Mouse (Mus musculus): Measurements from ENCODE around the gene Gfod1. TPM values are rescaled to one million over a fixed set of nuclear protein-coding genes. Genes with fewer than 3 reads are reported as not detected.

Gene Gfod1
- total and polyA plus RNA-seq, 3 experiments: 0.30 to 0.70 (median 0.36) TPM

- TF ChIP-seq SIN3A (IDR thresholded peaks at IDR 0.05; ENCODE audit: low read length): no peak
- no peak for TF ChIP-seq BHLHE40 (IDR thresholded peaks at IDR 0.05; ENCODE audit: low read depth, low read length)
- no peak for TF ChIP-seq TCF12 (IDR thresholded peaks at IDR 0.05; ENCODE audit: low read depth, low read length)
- TF ChIP-seq CTCF (conservative IDR thresholded peaks at IDR 0.05 in 1 of 2, IDR thresholded peaks at IDR 0.05 in 1 of 2; ENCODE audit: low read depth in 2 of 2, low read length in 2 of 2): no peak
- TF ChIP-seq MAZ (IDR thresholded peaks at IDR 0.05; ENCODE audit: low read depth, low read length): no peak
- TF ChIP-seq ETS1 (conservative IDR thresholded peaks at IDR 0.05; ENCODE audit: low read depth, low read length): no peak
- TF ChIP-seq MXI1 (IDR thresholded peaks at IDR 0.05; ENCODE audit: low read depth, low read length): no peak
- Histone ChIP-seq H3K9ac (ENCODE audit: insufficient read depth, low read depth) (no peak overlapping the region), H3K9me3 (replicated peaks; ENCODE audit: low read length) (no peaks in the 10 kb centered on the region), H3K27me3 (replicated peaks) (no peaks in the 10 kb centered on the region), H3K36me3 (replicated peaks in 1 of 2; ENCODE audit: control insufficient read depth in 1 of 2, insufficient read depth in 1 of 2, low read length in 1 of 2) (peaks cover 24 to 75% of the 10 kb centered on the region in 2 experiments), H3K4me3 (replicated peaks in 1 of 3; ENCODE audit: low read depth in 2 of 3, low read length in 2 of 3, poor library complexity in 1 of 3) (no peak overlapping the region), H3K4me2 (ENCODE audit: insufficient read depth, low read depth, poor library complexity, severe bottlenecking) (no peak overlapping the region), H3K79me2 (replicated peaks; ENCODE audit: control insufficient read depth, extremely low read depth, insufficient read depth, poor library complexity, severe bottlenecking) (no peaks in the 10 kb centered on the region), H3K4me1 (ENCODE audit: control insufficient read depth in 1 of 2, insufficient read depth in 2 of 2) (peaks cover 6 to 10% of the 10 kb centered on the region in 2 experiments; a peak in 2 of 4 replicates), H3K27ac (ENCODE audit: insufficient read depth, low read depth) (no peak overlapping the region)
- no peak for DNase-seq (ENCODE audit: extremely low read depth)
- in situ Hi-C loops (cut with MboI; ENCODE audit: low pct_ligation_motif_present, low pct_unique_long_range_greater_than_20kb, low sequenced_read_pairs) (no loop called here), dilution Hi-C loops (cut with MboI; ENCODE audit: extremely low pct_ligation_motif_present, extremely low pct_unique_long_range_greater_than_20kb, low sequenced_read_pairs) (no loop called here)
Observed at GRCm38 (mm10) chr13:43152005-43152520, 151.9 kb downstream of the Gfod1 start.

- H3K9me3 ChIP-seq (replicated peaks; ENCODE audit: low read length): no peaks in the 10 kb centered on the region
- no peak for DNase-seq (ENCODE audit: extremely low read depth)
- H3K4me2 ChIP-seq (ENCODE audit: insufficient read depth, low read depth, poor library complexity, severe bottlenecking): no peak overlapping the region
- dilution Hi-C loops (cut with MboI; ENCODE audit: extremely low pct_ligation_motif_present, extremely low pct_unique_long_range_greater_than_20kb, low sequenced_read_pairs) (no loop called here), in situ Hi-C loops (cut with MboI; ENCODE audit: low pct_ligation_motif_present, low pct_unique_long_range_greater_than_20kb, low sequenced_read_pairs) (no loop called here)
- H3K9ac ChIP-seq (ENCODE audit: insufficient read depth, low read depth): no peak overlapping the region
- no peaks in the 10 kb centered on the region for H3K79me2 ChIP-seq (replicated peaks; ENCODE audit: control insufficient read depth, extremely low read depth, insufficient read depth, poor library complexity, severe bottlenecking)
- no peak overlapping the region for H3K4me3 ChIP-seq (replicated peaks in 1 of 3; ENCODE audit: low read depth in 2 of 3, low read length in 2 of 3, poor library complexity in 1 of 3)
- H3K27me3 ChIP-seq (replicated peaks): no peaks in the 10 kb centered on the region
- TF ChIP-seq USF2 (conservative IDR thresholded peaks at IDR 0.05; ENCODE audit: low read depth, low read length): no peak
- no peak for TF ChIP-seq USF1 (IDR thresholded peaks at IDR 0.05; ENCODE audit: low read depth, low read length)
- no peak for TF ChIP-seq JUND (conservative IDR thresholded peaks at IDR 0.05; ENCODE audit: low read depth, low read length)
- TF ChIP-seq ZNF384 (IDR thresholded peaks at IDR 0.05; ENCODE audit: low read depth, low read length): no peak
- TF ChIP-seq POLR2A (IDR thresholded peaks at IDR 0.05; ENCODE audit: low read depth, low read length): no peak
- TF ChIP-seq ZC3H11A (IDR thresholded peaks at IDR 0.05; ENCODE audit: low read depth, low read length): no peak
- no peak overlapping the region for H3K27ac ChIP-seq (ENCODE audit: insufficient read depth, low read depth)
- peaks cover 6 to 10% of the 10 kb centered on the region in 2 experiments; a peak in 2 of 4 replicates for H3K4me1 ChIP-seq (ENCODE audit: control insufficient read depth in 1 of 2, insufficient read depth in 2 of 2)
- H3K36me3 ChIP-seq (replicated peaks in 1 of 2; ENCODE audit: control insufficient read depth in 1 of 2, insufficient read depth in 1 of 2, low read length in 1 of 2): peaks cover 21 to 58% of the 10 kb centered on the region in 2 experiments
Observed at GRCm38 (mm10) chr13:43149661-43150060, 154.3 kb downstream of the Gfod1 start.

- H3K4me1 ChIP-seq (ENCODE audit: control insufficient read depth in 1 of 2, insufficient read depth in 2 of 2): peaks cover 6 to 10% of the 10 kb centered on the region in 2 experiments; a peak in 2 of 4 replicates
- dilution Hi-C loops (cut with MboI; ENCODE audit: extremely low pct_ligation_motif_present, extremely low pct_unique_long_range_greater_than_20kb, low sequenced_read_pairs) (no loop called here), in situ Hi-C loops (cut with MboI; ENCODE audit: low pct_ligation_motif_present, low pct_unique_long_range_greater_than_20kb, low sequenced_read_pairs) (no loop called here)
- no peaks in the 10 kb centered on the region for H3K9me3 ChIP-seq (replicated peaks; ENCODE audit: low read length)
- no peak overlapping the region for H3K27ac ChIP-seq (ENCODE audit: insufficient read depth, low read depth)
- no peak overlapping the region for H3K4me3 ChIP-seq (replicated peaks in 1 of 3; ENCODE audit: low read depth in 2 of 3, low read length in 2 of 3, poor library complexity in 1 of 3)
- TF ChIP-seq EP300 (IDR thresholded peaks at IDR 0.05; ENCODE audit: low read length) (no peak), CTCF (conservative IDR thresholded peaks at IDR 0.05 in 1 of 2, IDR thresholded peaks at IDR 0.05 in 1 of 2; ENCODE audit: low read depth in 2 of 2, low read length in 2 of 2) (no peak), ZKSCAN1 (IDR thresholded peaks at IDR 0.05; ENCODE audit: borderline replicate concordance, low read depth, low read length) (no peak), PAX5 (IDR thresholded peaks at IDR 0.05; ENCODE audit: low read length) (no peak), SMC3 (IDR thresholded peaks at IDR 0.05; ENCODE audit: low read depth, low read length) (no peak), USF2 (conservative IDR thresholded peaks at IDR 0.05; ENCODE audit: low read depth, low read length) (no peak), NELFE (IDR thresholded peaks at IDR 0.05; ENCODE audit: low read depth, low read length) (no peak), KAT2A (IDR thresholded peaks at IDR 0.05; ENCODE audit: insufficient replicate concordance, low read length) (no peak), MEF2A (IDR thresholded peaks at IDR 0.05; ENCODE audit: borderline replicate concordance, low read depth, low read length) (no peak), MAFK (IDR thresholded peaks at IDR 0.05; ENCODE audit: insufficient replicate concordance, low read length) (no peak)
- no peak overlapping the region for H3K9ac ChIP-seq (ENCODE audit: insufficient read depth, low read depth)
- peaks cover 15 to 48% of the 10 kb centered on the region in 2 experiments for H3K36me3 ChIP-seq (replicated peaks in 1 of 2; ENCODE audit: control insufficient read depth in 1 of 2, insufficient read depth in 1 of 2, low read length in 1 of 2)
- H3K79me2 ChIP-seq (replicated peaks; ENCODE audit: control insufficient read depth, extremely low read depth, insufficient read depth, poor library complexity, severe bottlenecking): no peaks in the 10 kb centered on the region
- no peak for DNase-seq (ENCODE audit: extremely low read depth)
- no peaks in the 10 kb centered on the region for H3K27me3 ChIP-seq (replicated peaks)
- H3K4me2 ChIP-seq (ENCODE audit: insufficient read depth, low read depth, poor library complexity, severe bottlenecking): no peak overlapping the region
Observed at GRCm38 (mm10) chr13:43148692-43149091, 155.3 kb downstream of the Gfod1 start.
